Mouse (Mus musculus): ENCODE data around the gene Ralgps2.

- TF ChIP-seq CTCF (IDR thresholded peaks at IDR 0.05; ENCODE audit: control insufficient read depth, insufficient read depth, low read length), result no peak
- TF ChIP-seq POLR2A (IDR thresholded peaks at IDR 0.05; ENCODE audit: borderline replicate concordance, control insufficient read depth, low read depth, low read length), result no peak
These were observed 82.8 kb downstream of the Ralgps2 start for GRCm38 (mm10) chr1:156856666-156857065.

Measured in bone marrow, adult 2 months (tissue).